Mouse (Mus musculus): ENCODE measurements at regions not wholly inside any gene's neighbourhood (a gene's known extent, or its start where the extent isn't known, plus 50 kb on each side); places are given as distances from the start of the nearest gene placed in this dataset.
A peak's percentile ranks its signal among the peaks of the same experiment; 100 is the strongest.

DNA sequence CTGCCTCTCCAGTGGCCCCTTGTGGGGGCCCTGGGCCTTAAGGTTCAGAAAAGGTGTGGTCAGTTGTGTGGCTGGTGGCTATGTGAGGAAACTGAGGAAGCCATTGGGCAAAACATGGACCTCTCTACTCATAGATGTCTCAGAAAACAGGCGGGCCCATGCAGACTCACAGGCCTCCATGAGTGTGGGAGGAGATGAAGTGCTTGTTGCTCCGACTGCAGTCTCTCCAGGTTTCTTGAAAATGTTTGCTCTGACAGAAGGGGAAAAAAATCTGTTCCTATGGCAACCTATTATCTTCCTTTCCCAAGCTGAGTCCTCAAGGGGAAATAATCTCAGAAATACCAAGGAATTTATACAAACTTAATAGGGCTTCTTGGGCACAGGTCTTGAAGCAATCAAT lies 95.3 kb upstream of the Ywhaq start:
- peaks cover 19% of the 10 kb centered on the region for H3K9me3 ChIP-seq
- no peak overlapping the region for H3K4me3 ChIP-seq
- H3K4me2 ChIP-seq (replicated peaks), result no peak overlapping the region
- no peak for ATAC-seq (ENCODE audit: low FRiP score, low read depth)
- 83% methylated on average over 2 of the region's 2 CpGs for WGBS
- no peak overlapping the region for H3K9ac ChIP-seq
- H3K27me3 ChIP-seq, result no peaks in the 10 kb centered on the region
- no peaks in the 10 kb centered on the region for H3K4me1 ChIP-seq
- H3K36me3 ChIP-seq, result no peaks in the 10 kb centered on the region
- no peak overlapping the region for H3K27ac ChIP-seq

DNA sequence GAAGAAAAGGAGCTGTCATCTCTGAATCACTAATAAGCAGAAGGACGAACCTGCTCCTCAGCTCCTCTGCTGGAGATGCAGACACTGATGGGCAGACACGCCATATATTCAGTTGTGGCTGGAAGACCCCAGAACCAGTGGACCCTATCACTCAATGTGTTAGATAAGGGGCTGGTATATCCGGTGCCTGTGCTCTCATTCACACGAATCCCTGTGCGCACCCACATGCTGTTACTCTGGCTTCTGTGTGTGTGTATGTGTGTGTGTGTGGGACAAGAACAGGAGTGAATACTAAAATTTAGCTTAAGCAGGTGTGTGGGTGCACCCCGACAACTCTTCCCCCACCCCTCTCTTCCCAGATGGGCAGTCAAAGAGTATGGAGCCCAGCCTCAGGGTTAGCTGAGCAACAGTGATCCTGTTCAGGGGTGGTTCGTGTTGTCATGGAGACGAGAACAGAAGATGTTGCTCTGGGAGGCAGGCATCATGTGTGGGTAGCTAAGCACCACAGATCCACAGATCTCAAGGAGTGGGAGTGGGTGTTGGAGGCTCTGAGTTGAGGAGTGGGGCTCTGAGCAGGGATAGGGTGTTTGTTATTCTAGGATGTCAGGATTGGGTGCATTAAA lies 93.7 kb upstream of the Ywhaq start:
- no peak overlapping the region for H3K4me3 ChIP-seq
- 0 out of 2 replicates have a peak, but pooled peaks cover 5% of the 10 kb centered on the region for H3K9me3 ChIP-seq
- H3K36me3 ChIP-seq, result no peaks in the 10 kb centered on the region
- no peak overlapping the region for H3K9ac ChIP-seq
- H3K4me2 ChIP-seq (replicated peaks), result no peak overlapping the region
- no peaks in the 10 kb centered on the region for H3K27me3 ChIP-seq
- no peak overlapping the region for H3K27ac ChIP-seq
- WGBS, result 88% methylated on average over 8 of the region's 8 CpGs
- no peaks in the 10 kb centered on the region for H3K4me1 ChIP-seq
- no peak for ATAC-seq (ENCODE audit: low FRiP score, low read depth)

DNA sequence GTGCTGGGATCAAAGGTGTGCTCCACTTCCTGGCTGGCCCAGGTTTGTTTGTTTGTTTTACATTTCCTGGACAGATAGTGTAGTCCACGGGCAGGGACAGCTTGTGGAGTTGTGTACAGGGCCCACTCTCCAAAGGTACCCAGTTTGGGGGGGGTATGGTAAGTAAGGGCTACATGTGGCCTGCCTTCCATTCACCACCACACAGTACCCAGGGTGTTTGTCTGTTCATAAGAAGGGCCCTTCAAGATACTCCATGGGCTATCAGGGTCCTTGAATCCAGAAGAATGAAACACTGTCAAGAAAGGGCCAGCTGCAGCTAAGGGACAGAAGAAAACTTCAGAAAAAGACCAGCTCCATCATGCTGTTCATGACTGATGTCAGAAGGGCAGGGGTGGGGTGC lies 89.6 kb upstream of the Ywhaq start:
- Histone ChIP-seq H3K4me2 (replicated peaks) (no peak overlapping the region), H3K4me3 (no peak overlapping the region), H3K9ac (no peak overlapping the region), H3K36me3 (no peaks in the 10 kb centered on the region), H3K9me3 (no peaks in the 10 kb centered on the region), H3K27ac (no peak overlapping the region), H3K27me3 (no peaks in the 10 kb centered on the region), H3K4me1 (no peaks in the 10 kb centered on the region)
- ATAC-seq (ENCODE audit: low FRiP score, low read depth), result no peak
- WGBS, result 73% methylated on average over 1 of the region's 1 CpGs

DNA sequence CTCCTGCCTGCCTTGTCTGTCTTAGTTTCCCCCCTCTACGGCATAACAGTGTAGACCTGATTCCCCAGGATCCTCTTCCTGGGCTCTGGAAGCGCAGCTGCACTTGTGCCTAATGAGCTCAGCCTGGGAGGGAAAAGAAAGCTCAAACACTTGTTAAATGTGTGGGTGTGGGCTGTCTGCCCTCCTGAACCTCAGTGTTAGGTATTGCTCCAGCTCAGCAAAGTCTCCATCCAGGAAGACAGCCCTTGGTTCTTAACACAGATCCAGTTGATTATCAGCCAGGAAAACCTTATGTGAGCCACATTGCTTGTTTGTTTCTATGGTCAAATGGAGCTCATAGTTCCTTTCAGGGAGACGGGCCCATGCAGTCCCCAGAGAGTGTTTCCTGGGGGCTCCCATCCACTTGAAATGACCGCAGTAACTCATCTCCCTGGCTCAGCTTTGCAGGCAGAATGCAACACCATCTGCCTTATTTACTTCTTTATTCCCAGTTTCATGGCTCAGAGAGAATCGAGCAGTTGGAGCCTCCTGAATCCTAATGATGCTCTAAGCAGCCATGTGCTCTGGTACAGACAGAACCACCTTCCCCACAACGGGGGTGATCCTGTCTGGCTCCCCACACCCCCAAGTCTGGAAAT lies 88.4 kb upstream of the Ywhaq start:
- Histone ChIP-seq H3K4me3 (no peak overlapping the region), H3K27ac (no peak overlapping the region), H3K36me3 (no peaks in the 10 kb centered on the region), H3K4me2 (replicated peaks) (no peak overlapping the region), H3K27me3 (no peaks in the 10 kb centered on the region), H3K9ac (no peak overlapping the region), H3K9me3 (no peaks in the 10 kb centered on the region), H3K4me1 (no peaks in the 10 kb centered on the region)
- no peak for ATAC-seq (ENCODE audit: low FRiP score, low read depth)
- WGBS, result 73% methylated on average over 6 of the region's 6 CpGs

DNA sequence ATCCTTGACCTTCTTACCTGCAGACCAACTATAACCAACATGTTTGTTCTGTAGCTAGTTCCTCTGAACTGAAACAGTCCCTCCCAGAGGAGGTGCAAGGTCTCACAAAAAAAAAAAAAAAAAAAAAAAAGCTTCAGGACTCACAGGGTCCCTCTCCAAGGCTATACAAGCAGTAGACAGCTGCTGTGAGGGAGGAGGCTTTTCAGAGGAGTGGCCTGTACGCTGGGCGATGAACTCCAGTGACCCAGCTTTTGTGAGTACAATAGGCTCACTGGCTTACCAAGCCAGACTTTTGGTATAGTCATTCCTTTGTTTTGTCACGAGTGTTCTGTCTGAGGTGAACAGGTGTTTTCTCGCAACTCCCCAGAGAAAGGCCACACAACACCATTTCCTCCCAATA lies 85.8 kb upstream of the Ywhaq start:
- Histone ChIP-seq H3K4me2 (replicated peaks) (no peak overlapping the region), H3K4me3 (no peak overlapping the region), H3K27me3 (no peaks in the 10 kb centered on the region), H3K9ac (no peak overlapping the region), H3K36me3 (no peaks in the 10 kb centered on the region), H3K9me3 (no peaks in the 10 kb centered on the region), H3K27ac (no peak overlapping the region), H3K4me1 (no peaks in the 10 kb centered on the region)
- ATAC-seq (ENCODE audit: low FRiP score, low read depth), result peak; percentile 19; the same call in 1 of the 2 replicates
- 79% methylated on average over 4 of the region's 4 CpGs for WGBS

DNA sequence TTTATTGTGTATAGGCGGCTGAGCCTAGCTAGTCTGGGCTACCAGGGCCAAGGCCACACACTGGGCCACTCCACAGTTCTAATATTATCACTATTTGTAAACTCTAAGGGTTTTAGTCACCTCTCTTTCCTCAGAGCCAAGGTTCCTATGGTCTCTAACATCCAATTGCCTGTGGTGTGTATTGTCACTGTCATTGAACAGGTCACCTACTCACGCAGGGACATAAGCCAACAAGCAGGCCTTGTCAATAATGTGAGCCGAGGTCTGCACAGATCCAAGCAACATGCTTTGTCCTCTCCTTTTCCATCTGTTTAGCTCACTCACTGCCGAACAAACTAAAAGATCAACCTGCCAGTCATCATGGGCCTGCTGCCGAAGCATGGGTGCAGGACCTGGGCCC lies 79.5 kb upstream of the Ywhaq start:
- 77% methylated on average over 5 of the region's 5 CpGs for WGBS
- no peaks in the 10 kb centered on the region for H3K4me1 ChIP-seq
- H3K9me3 ChIP-seq, result no peaks in the 10 kb centered on the region; the same call in 1 of the 2 replicates
- no peaks in the 10 kb centered on the region for H3K36me3 ChIP-seq
- ATAC-seq (ENCODE audit: low FRiP score, low read depth), result no peak
- H3K9ac ChIP-seq, result no peak overlapping the region
- H3K4me2 ChIP-seq (replicated peaks), result no peak overlapping the region
- H3K27ac ChIP-seq, result no peak overlapping the region
- H3K27me3 ChIP-seq, result no peaks in the 10 kb centered on the region
- no peak overlapping the region for H3K4me3 ChIP-seq

DNA sequence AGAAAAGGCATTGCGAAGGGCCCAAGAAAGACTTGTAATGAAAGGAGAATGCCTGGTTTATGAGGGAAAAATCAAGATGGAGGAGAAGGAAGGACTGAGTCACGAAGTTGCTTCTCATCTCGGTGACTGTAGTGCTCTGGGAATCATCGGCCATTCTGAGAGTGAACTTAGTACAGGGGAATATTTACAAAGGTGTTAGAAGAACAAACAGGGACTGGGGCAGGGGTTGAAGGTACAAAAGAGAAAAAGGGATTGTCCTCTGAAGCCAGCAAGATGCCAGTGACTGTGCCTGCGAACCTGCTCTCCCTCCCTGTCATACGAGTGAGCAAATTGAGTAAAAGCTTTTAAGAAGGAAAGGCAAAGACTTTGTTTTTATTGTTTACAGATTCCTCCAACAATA lies 78.1 kb upstream of the Ywhaq start:
- no peak overlapping the region for H3K9ac ChIP-seq
- no peaks in the 10 kb centered on the region for H3K36me3 ChIP-seq
- no peaks in the 10 kb centered on the region for H3K27me3 ChIP-seq
- ATAC-seq (ENCODE audit: low FRiP score, low read depth), result no peak
- H3K4me1 ChIP-seq, result no peaks in the 10 kb centered on the region
- WGBS, result 85% methylated on average over 6 of the region's 6 CpGs
- no peaks in the 10 kb centered on the region; the same call in 1 of the 2 replicates for H3K9me3 ChIP-seq
- H3K4me2 ChIP-seq (replicated peaks), result no peak overlapping the region
- no peak overlapping the region for H3K4me3 ChIP-seq
- H3K27ac ChIP-seq, result no peak overlapping the region

DNA sequence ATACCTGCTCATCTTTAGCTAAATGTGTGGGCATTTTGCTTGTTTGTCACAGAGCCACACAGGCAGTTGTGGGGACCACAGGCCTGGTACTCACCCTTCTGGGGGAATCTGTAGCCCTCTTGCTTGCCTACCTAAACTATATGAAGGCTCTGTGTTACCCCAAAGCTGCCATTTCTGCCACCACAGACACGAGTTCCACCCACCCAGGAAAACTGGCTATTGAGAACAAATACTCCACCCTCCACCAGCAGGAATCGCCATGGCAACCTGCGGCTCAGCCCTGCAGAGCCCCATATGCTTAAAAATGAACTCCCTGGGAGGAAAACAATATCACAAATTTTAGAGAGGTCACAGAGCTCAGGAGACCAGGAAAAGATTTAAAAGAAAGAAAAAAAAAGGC lies 76.0 kb upstream of the Ywhaq start:
- Histone ChIP-seq H3K4me3 (no peak overlapping the region), H3K4me2 (replicated peaks) (no peak overlapping the region), H3K9me3 (no peaks in the 10 kb centered on the region; the same call in 1 of the 2 replicates), H3K36me3 (no peaks in the 10 kb centered on the region), H3K27ac (no peak overlapping the region), H3K4me1 (no peaks in the 10 kb centered on the region), H3K27me3 (no peaks in the 10 kb centered on the region), H3K9ac (no peak overlapping the region)
- 57% methylated on average over 3 of the region's 3 CpGs for WGBS
- no peak for ATAC-seq (ENCODE audit: low FRiP score, low read depth)

DNA sequence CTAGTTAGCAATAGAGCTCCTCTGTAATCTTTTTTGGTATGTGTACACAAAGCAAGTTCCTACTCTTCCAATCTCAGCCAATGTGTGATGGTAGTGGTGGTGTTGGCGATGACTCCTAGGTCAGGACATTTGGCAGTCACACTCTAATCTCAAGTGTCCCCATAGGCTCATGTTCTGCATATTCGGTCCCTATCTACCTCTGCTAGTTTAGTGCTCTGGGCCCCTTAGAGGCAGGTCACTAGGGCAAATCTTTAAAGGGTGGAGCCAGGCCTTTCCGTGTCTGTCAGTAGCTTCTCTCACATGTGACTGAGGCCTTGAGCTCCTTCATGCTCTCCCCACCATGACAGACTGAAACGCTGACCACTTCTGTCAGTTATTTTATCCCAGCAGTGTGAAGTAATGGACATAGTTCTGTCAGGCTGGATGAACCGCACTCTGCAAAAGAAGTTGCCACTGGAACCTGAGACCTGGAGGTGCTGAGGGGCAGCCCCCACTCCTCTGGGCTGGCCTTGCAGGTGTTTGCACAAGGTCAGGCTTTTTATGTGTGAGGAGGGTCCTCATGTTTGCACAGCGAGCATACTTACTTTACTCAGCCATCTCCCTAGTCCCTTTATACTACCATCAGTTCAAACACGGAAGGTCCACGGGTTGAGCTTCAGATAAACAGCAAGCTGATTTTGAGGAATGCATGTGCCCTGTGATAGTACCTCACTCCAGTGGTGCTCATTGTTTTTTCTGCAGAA lies 75.3 kb upstream of the Ywhaq start:
- Histone ChIP-seq H3K9me3 (no peaks in the 10 kb centered on the region; the same call in 1 of the 2 replicates), H3K9ac (no peak overlapping the region), H3K4me2 (replicated peaks) (no peak overlapping the region), H3K27me3 (no peaks in the 10 kb centered on the region), H3K36me3 (no peaks in the 10 kb centered on the region), H3K27ac (no peak overlapping the region), H3K4me3 (no peak overlapping the region), H3K4me1 (no peaks in the 10 kb centered on the region)
- WGBS, result 83% methylated on average over 8 of the region's 8 CpGs
- no peak for ATAC-seq (ENCODE audit: low FRiP score, low read depth)

DNA sequence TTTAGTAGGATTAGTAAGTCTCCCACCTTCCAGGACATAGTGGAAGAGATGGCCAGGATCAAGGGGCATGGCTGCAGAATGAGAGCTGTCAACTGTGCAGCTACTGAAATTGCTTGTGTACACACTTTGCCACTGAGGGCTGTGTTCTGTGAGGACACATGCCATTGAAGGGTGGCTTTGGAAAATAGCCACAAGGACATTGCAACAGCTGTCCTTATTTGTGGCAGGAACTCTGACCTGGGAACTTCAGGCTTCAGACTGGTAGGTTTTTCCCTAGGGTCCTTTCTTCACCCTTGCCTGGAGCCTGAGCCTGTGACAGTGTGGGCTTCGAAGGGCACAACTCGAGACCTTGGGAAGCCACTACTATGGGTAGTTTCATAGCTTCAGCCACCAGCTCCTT lies 64.2 kb upstream of the Ywhaq start:
- Histone ChIP-seq H3K36me3 (no peaks in the 10 kb centered on the region), H3K4me2 (replicated peaks) (no peak overlapping the region), H3K27me3 (no peaks in the 10 kb centered on the region), H3K27ac (no peak overlapping the region), H3K9ac (no peak overlapping the region), H3K9me3 (no peaks in the 10 kb centered on the region), H3K4me1 (no peaks in the 10 kb centered on the region), H3K4me3 (no peak overlapping the region)
- WGBS, result 83% methylated on average over 2 of the region's 2 CpGs
- no peak for ATAC-seq (ENCODE audit: low FRiP score, low read depth)

DNA sequence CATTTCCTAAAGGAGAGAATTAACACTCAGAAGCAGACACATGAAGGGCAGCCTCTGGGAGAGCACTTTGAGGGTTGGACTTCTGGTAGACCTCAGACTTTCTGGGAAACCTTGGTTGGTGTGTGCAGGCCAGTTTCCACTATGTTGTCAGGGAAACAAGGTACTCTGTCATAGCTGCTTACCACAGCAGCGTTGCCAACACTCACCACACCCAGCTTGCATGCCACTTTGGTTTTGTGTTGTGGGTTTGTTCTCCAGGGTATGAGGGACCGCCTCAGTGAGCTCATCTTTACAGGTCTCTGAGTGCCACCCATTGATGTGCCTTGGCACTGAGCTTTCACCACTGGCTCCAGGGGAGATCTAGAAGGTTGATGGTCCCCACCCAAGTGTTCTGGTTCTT lies 62.8 kb upstream of the Ywhaq start:
- Histone ChIP-seq H3K4me3 (no peak overlapping the region), H3K27ac (no peak overlapping the region), H3K4me2 (replicated peaks) (no peak overlapping the region), H3K36me3 (no peaks in the 10 kb centered on the region), H3K9ac (no peak overlapping the region), H3K4me1 (no peaks in the 10 kb centered on the region), H3K27me3 (no peaks in the 10 kb centered on the region), H3K9me3 (no peaks in the 10 kb centered on the region)
- ATAC-seq (ENCODE audit: low FRiP score, low read depth), result no peak
- WGBS, result 79% methylated on average over 2 of the region's 2 CpGs

DNA sequence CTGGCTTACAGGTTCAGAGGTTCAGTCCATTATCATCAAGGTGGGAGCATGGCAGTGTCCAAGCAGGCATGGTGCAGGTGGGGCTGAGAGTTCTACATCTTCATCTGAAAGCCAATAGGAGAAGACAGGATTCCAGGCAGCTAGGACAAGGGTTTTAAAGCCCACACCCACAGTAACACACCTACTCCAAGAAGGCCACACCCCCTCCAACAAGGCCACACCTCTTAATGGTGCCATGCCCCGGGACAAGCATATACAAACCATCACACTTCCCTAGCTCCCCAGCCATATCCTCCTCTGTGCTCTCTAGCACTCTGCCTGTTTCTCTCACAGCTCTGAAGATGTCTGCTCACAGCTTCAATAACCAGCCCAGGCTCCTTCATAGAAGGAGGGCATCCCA lies 61.8 kb upstream of the Ywhaq start:
- Histone ChIP-seq H3K36me3 (no peaks in the 10 kb centered on the region), H3K4me2 (replicated peaks) (no peak overlapping the region), H3K9ac (no peak overlapping the region), H3K4me1 (no peaks in the 10 kb centered on the region), H3K27ac (no peak overlapping the region), H3K27me3 (no peaks in the 10 kb centered on the region), H3K9me3 (no peaks in the 10 kb centered on the region), H3K4me3 (no peak overlapping the region)
- ATAC-seq (ENCODE audit: low FRiP score, low read depth), result no peak
- 71% methylated on average over 1 of the region's 1 CpGs for WGBS
